Mouse (Mus musculus) stomach, postnatal 0 days (tissue): Measurements from ENCODE around the gene Olfr71.

Experiments used
- CTCF ChIP-seq: IDR thresholded peaks from 2 replicates; pipeline ENCODE4 v1.5.1; 2016; ENCODE audit warnings: antibody characterized with exemption, low read depth, mild to moderate bottlenecking, moderate library complexity
- EP300 ChIP-seq: optimal IDR thresholded peaks from 2 replicates; pipeline ENCODE3; 2016; ENCODE audit warnings: antibody characterized with exemption

DNA sequence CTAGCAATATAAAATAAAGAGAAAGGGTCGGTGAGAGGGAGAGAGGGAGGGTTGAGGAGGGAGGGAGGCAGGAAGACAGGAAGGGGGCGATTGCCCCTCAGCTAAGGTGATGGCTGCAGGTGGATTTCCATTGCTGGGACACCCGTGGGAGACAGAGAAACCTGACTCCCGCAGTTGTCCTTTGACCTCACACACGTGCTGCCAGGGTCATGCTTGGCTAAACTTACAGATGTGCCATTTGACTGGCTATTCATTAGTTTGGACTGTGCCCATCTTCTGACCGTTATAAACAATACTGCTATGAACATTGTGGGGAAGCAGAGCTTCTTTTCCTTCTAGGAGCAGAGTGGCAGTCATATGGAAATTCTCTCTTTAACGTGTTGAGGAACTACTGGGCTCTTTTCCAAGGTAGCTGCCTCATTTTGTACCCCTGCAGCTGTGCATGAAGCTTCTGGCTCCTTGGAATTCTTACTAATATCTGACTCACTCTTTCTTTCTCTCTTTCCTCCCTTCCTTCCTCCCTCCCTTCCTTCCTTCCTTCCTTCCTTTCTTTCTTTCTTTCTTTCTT lies 3.7 kb upstream of the Olfr71 start:
- TF ChIP-seq EP300 = no peak
- TF ChIP-seq CTCF = no peak
